Mouse (Mus musculus) B cell, adult (primary cell): Measurements from ENCODE around the gene Bfsp2. TPM values are rescaled to one million over a fixed set of nuclear protein-coding genes. Genes with fewer than 3 reads are reported as not detected.

ENCODE experiments used
- total RNA-seq: library from RNA; stranded (reverse); gene quantifications from 4 replicates; pipeline ENCODE4 v1.2.4, GENCODE M21; 2023; ENCODE audit not compliant: inconsistent age

The Bfsp2 gene
- total RNA-seq: 30.5 to 41.7 TPM (median 36.1 TPM) in 4 replicates

GRCm38 (mm10) chr9:103480044-103480576 is at the start of gene Bfsp2:
Gene Bfsp2, minus strand, starts transcription at chr9:103480420.

Other genes with a start within 250 kb of the Bfsp2 start
- 7.1 to 23.5 TPM (median 12.5 TPM) in 4 replicates for gene Trf, start 250.0 kb downstream of the Bfsp2 start, total RNA-seq
- 1.8 TPM in 1 of 4 replicates, not detected in the others for gene 1300017J02Rik, start 175.3 kb downstream of the Bfsp2 start, total RNA-seq
- gene Topbp1, start 175.2 kb downstream of the Bfsp2 start, total RNA-seq: 80.0 to 91.7 TPM (median 85.8 TPM) in 4 replicates
- gene Cdv3, start 114.6 kb downstream of the Bfsp2 start, total RNA-seq: 175 to 191 TPM (median 179 TPM) in 4 replicates